In genomic region chr11:22002783-22003340, GRCm38 (mm10) we compare ENCODE assay signal across 9 mouse cellular contexts. TPM values are rescaled to one million over a fixed set of nuclear protein-coding genes. Genes with fewer than 3 reads are reported as not detected.
DNase-seq lines count a peak whose midpoint lies in the region; ATAC-seq and TF ChIP-seq lines count a peak whose summit lies in the region.
"Had no signal": no experiment of that assay in that cellular context is flagged by ENCODE, and none has a peak within 500 bp of the region (broad histone marks: within the 10 kb centered on the region; RNA-seq: fewer than 3 reads in every experiment).

Gene Otx1 (minus strand): TSS chr11:22002897.

- 4% methylated on average over 34 of the region's 34 CpGs for WGBS in liver, adult 2 months
- WGBS in forebrain, embryonic 13.5 days = under 1% methylated on average over 34 of the region's 34 CpGs
- WGBS in intestine, embryonic 15.5 days = under 1% methylated on average over 34 of the region's 34 CpGs
- WGBS in lung, postnatal 0 days = 1% methylated on average over 34 of the region's 34 CpGs
- WGBS in stomach, embryonic 16.5 days = under 1% methylated on average over 34 of the region's 34 CpGs

- no peak for TF ChIP-seq EP300 in lung, postnatal 0 days (IDR thresholded peaks at IDR 0.05)

- TF ChIP-seq CTCF in liver, adult 2 months (IDR thresholded peaks at IDR 0.05; ENCODE audit: low read depth, low read length) = no peak
- no peak for TF ChIP-seq CTCF in lung, postnatal 0 days (IDR thresholded peaks at IDR 0.05)

- H3K4me2 ChIP-seq in forebrain, embryonic 13.5 days = peak within 1 kb of the TSS; percentile 88
- H3K4me2 ChIP-seq in intestine, embryonic 15.5 days (replicated peaks) = peak within 1 kb of the TSS; percentile 90
- peak within 1 kb of the TSS; percentile 83 for H3K4me2 ChIP-seq in lung, postnatal 0 days (replicated peaks; ENCODE audit: low read depth, low read length)
- H3K4me2 ChIP-seq in stomach, embryonic 16.5 days (ENCODE audit: low read depth, low read length) = peak within 1 kb of the TSS; percentile 81

- no peaks in the 10 kb centered on the region for H3K79me2 ChIP-seq in liver, adult 2 months (ENCODE audit: control insufficient read depth, insufficient read depth, low read length)

- no peak for DNase-seq in liver, adult 2 months (ENCODE audit: extremely low read depth, low read depth, low spot score)
- no peak for DNase-seq in liver
- DNase-seq in lung, postnatal 0 days (ENCODE audit: low spot score) = no peak
- no peak for DNase-seq in layer of hippocampus, adult 8-10 months (ENCODE audit: low spot score in 2 of 2)

- H3K36me3 ChIP-seq in liver, adult 2 months (ENCODE audit: control insufficient read depth, insufficient read depth, low read length) = peaks cover 3% of the 10 kb centered on the region; the same call in 1 of the 2 replicates
- no peaks in the 10 kb centered on the region for H3K36me3 ChIP-seq in forebrain, embryonic 13.5 days (ENCODE audit: poor library complexity, severe bottlenecking)
- H3K36me3 ChIP-seq in intestine, embryonic 15.5 days = no peaks in the 10 kb centered on the region
- 0 out of 2 replicates have a peak, but pooled peaks cover 3% of the 10 kb centered on the region for H3K36me3 ChIP-seq in lung, postnatal 0 days (ENCODE audit: insufficient read depth, low read length)
- no peaks in the 10 kb centered on the region for H3K36me3 ChIP-seq in stomach, embryonic 16.5 days (ENCODE audit: control insufficient read depth, insufficient read depth, low read length)

- no peak within 1 kb of the TSS for H3K27ac ChIP-seq in liver, adult 2 months (replicated peaks; ENCODE audit: insufficient read depth, low read depth, low read length)
- H3K27ac ChIP-seq in brown adipose tissue, adult 24 weeks (replicated peaks; ENCODE audit: low read depth, low read length) = no peak within 1 kb of the TSS
- peak within 1 kb of the TSS; percentile 98 for H3K27ac ChIP-seq in forebrain, embryonic 13.5 days
- no peak within 1 kb of the TSS for H3K27ac ChIP-seq in intestine, embryonic 15.5 days
- H3K27ac ChIP-seq in lung, postnatal 0 days (ENCODE audit: low read length) = no peak within 1 kb of the TSS
- H3K27ac ChIP-seq in stomach, embryonic 16.5 days (ENCODE audit: low read length) = no peak within 1 kb of the TSS

- H3K9me3 ChIP-seq in forebrain, embryonic 13.5 days (replicated peaks) = no peaks in the 10 kb centered on the region
- no peaks in the 10 kb centered on the region for H3K9me3 ChIP-seq in intestine, embryonic 15.5 days
- no peaks in the 10 kb centered on the region for H3K9me3 ChIP-seq in lung, postnatal 0 days (ENCODE audit: low read length)
- no peaks in the 10 kb centered on the region for H3K9me3 ChIP-seq in stomach, embryonic 16.5 days (replicated peaks; ENCODE audit: control insufficient read depth, low read length)

- no peak for ATAC-seq in forebrain, embryonic 13.5 days
- no peak for ATAC-seq in intestine, embryonic 15.5 days
- no peak for ATAC-seq in lung, postnatal 0 days
- ATAC-seq in stomach, embryonic 16.5 days (ENCODE audit: insufficient read depth, low FRiP score) = no peak

- peak within 1 kb of the TSS; percentile 46; the same call in 1 of the 2 replicates for H3K4me3 ChIP-seq in liver, adult 2 months (ENCODE audit: insufficient read depth, low read depth, low read length)
- peak within 1 kb of the TSS; percentile 66 for H3K4me3 ChIP-seq in brown adipose tissue, adult 24 weeks (ENCODE audit: insufficient read depth, low read depth, low read length)
- peak within 1 kb of the TSS; percentile 75 for H3K4me3 ChIP-seq in forebrain, embryonic 13.5 days
- peak within 1 kb of the TSS; percentile 45 for H3K4me3 ChIP-seq in intestine, embryonic 15.5 days (replicated peaks)
- H3K4me3 ChIP-seq in lung, postnatal 0 days (ENCODE audit: low read depth, low read length) = peak within 1 kb of the TSS; percentile 46
- peak within 1 kb of the TSS; percentile 53 for H3K4me3 ChIP-seq in stomach, embryonic 16.5 days (replicated peaks; ENCODE audit: low read length)

- no peak for TF ChIP-seq POLR2A in liver, adult 2 months (IDR thresholded peaks at IDR 0.05; ENCODE audit: extremely low read depth, insufficient read depth, low read length)

- peaks cover 30% of the 10 kb centered on the region for H3K27me3 ChIP-seq in liver, adult 2 months (ENCODE audit: control insufficient read depth, insufficient read depth, low read length)
- H3K27me3 ChIP-seq in forebrain, embryonic 13.5 days = peaks cover 67% of the 10 kb centered on the region
- peaks cover 85% of the 10 kb centered on the region for H3K27me3 ChIP-seq in intestine, embryonic 15.5 days (replicated peaks)
- peaks cover 78% of the 10 kb centered on the region for H3K27me3 ChIP-seq in lung, postnatal 0 days (replicated peaks; ENCODE audit: insufficient read depth, low read length)
- peaks cover 82% of the 10 kb centered on the region for H3K27me3 ChIP-seq in stomach, embryonic 16.5 days (ENCODE audit: control insufficient read depth, insufficient read depth, low read length)

- H3K9ac ChIP-seq in liver, adult 2 months (ENCODE audit: low read depth, low read length) = no peak within 1 kb of the TSS
- H3K9ac ChIP-seq in forebrain, embryonic 13.5 days = peak within 1 kb of the TSS; percentile 96
- no peak within 1 kb of the TSS for H3K9ac ChIP-seq in intestine, embryonic 15.5 days
- no peak within 1 kb of the TSS for H3K9ac ChIP-seq in lung, postnatal 0 days (replicated peaks; ENCODE audit: low read depth)
- H3K9ac ChIP-seq in stomach, embryonic 16.5 days (ENCODE audit: low read length) = peak within 1 kb of the TSS; percentile 66

- H3K4me1 ChIP-seq in liver, adult 2 months (ENCODE audit: control insufficient read depth, insufficient read depth, low read length) = peaks cover 7% of the 10 kb centered on the region
- no peaks in the 10 kb centered on the region for H3K4me1 ChIP-seq in brown adipose tissue, adult 24 weeks (ENCODE audit: control insufficient read depth, insufficient read depth, insufficient read length, low read length)
- H3K4me1 ChIP-seq in forebrain, embryonic 13.5 days = peaks cover 67% of the 10 kb centered on the region
- H3K4me1 ChIP-seq in intestine, embryonic 15.5 days (replicated peaks) = peaks cover 27% of the 10 kb centered on the region
- peaks cover 18% of the 10 kb centered on the region for H3K4me1 ChIP-seq in lung, postnatal 0 days (ENCODE audit: insufficient read depth, low read depth, low read length)
- H3K4me1 ChIP-seq in stomach, embryonic 16.5 days (ENCODE audit: control insufficient read depth, insufficient read depth, low read length) = peaks cover 23% of the 10 kb centered on the region; the same call in 1 of the 2 replicates

RNA-seq across cellular contexts. Expression of gene Otx1, which starts in this region (rescaled TPM):
- total RNA-seq in liver, adult 2 months (2014; rRNA removed) = not detected in 2 replicates
- polyA plus RNA-seq in liver, adult 2 months (2012; rRNA removed) = not detected in 2 replicates
- not detected in 2 replicates for polyA plus RNA-seq in brown adipose tissue, adult 24 weeks (2012; ENCODE audit: insufficient read depth, insufficient read length, missing spikeins)
- polyA plus RNA-seq in forebrain, embryonic 13.5 days (2015; fragmentation: Nextera tagmentation; extraction: Ambion mirVana) = 20.0 and 24.0 TPM in 2 replicates
- not detected in 2 replicates for polyA plus RNA-seq in intestine, embryonic 15.5 days (2015; fragmentation: Nextera tagmentation; extraction: Ambion mirVana)
- 0.20 and 0.21 TPM in 2 replicates for polyA plus RNA-seq in lung, postnatal 0 days (2015; fragmentation: Nextera tagmentation; extraction: Ambion mirVana)
- polyA plus RNA-seq in stomach, embryonic 16.5 days (2015; fragmentation: Nextera tagmentation; extraction: Ambion mirVana) = 0.09 TPM in 1 of 2 replicates, not detected in the other
- 1 to 10 TPM; 2.7 to 5.5 (median 3.5) TPM for total RNA-seq in layer of hippocampus, adult 8-10 months (2022)
- total RNA-seq: neutrophil, adult 5-6 weeks had no signal

Comparison
In these comparisons a context has a peak if more than half of its experiments do, and no peak if none do; other contexts are left out.
1. RNA of gene Otx1 (polyA plus RNA-seq): 20.0 to 24.0 TPM in forebrain, embryonic 13.5 days; 0.20 to 0.21 TPM in lung, postnatal 0 days, 0.09 TPM in stomach, embryonic 16.5 days, not detected in intestine, embryonic 15.5 days, not detected in liver, adult 2 months and not detected in brown adipose tissue, adult 24 weeks; every median in the first group is over 10 times any median in the second.
2. H3K9ac ChIP-seq: peak in forebrain, embryonic 13.5 days (single experiment) and stomach, embryonic 16.5 days (single experiment); none in liver, adult 2 months (single experiment), intestine, embryonic 15.5 days (single experiment) and lung, postnatal 0 days (single experiment).
3. Peak in every context shown above with its lines, with median percentiles within 50 percentile points of each other: H3K4me3 ChIP-seq and H3K4me2 ChIP-seq.